Mouse (Mus musculus) hindbrain, embryonic 13.5 days (tissue): ENCODE results near the gene Tsg101. TPM values are rescaled to one million over a fixed set of nuclear protein-coding genes. Genes with fewer than 3 reads are reported as not detected.

Experiments used
- ATAC-seq: fragments of 200-750 bp; cut with Nextera tagmentation; 2 replicates; pipeline ENCODE4 v1.8.0; 2017; ENCODE audit warnings: moderate TSS enrichment; ENCODE audit not compliant: low FRiP score
- H3K27ac ChIP-seq: fragments of 300-500 bp; sonication (generic); 2 replicates; pipeline ENCODE4 v1.5.1; 2015; ENCODE audit warnings: inconsistent platforms, mild to moderate bottlenecking, moderate library complexity
- H3K27me3 ChIP-seq: fragments of 300-500 bp; sonication (generic); 2 replicates; pipeline ENCODE4 v1.6.1; 2015; ENCODE audit warnings: mild to moderate bottlenecking, inconsistent platforms
- H3K36me3 ChIP-seq: fragments of 300-500 bp; sonication (generic); 2 replicates; pipeline ENCODE4 v1.6.1; 2015; ENCODE audit warnings: mild to moderate bottlenecking, inconsistent platforms
- H3K4me1 ChIP-seq: fragments of 300-500 bp; sonication (generic); replicated peaks from 2 replicates; pipeline ENCODE4 v1.6.1; 2015; ENCODE audit warnings: inconsistent platforms
- H3K4me2 ChIP-seq: fragments of 300-500 bp; sonication (generic); 2 replicates; pipeline ENCODE4 v1.6.1; 2015; ENCODE audit warnings: inconsistent platforms, mild to moderate bottlenecking, moderate library complexity
- H3K4me3 ChIP-seq: fragments of 300-500 bp; sonication (generic); 2 replicates; pipeline ENCODE4 v1.5.1; 2015; ENCODE audit warnings: mild to moderate bottlenecking, inconsistent platforms
- H3K9ac ChIP-seq: fragments of 300-500 bp; sonication (generic); 2 replicates; pipeline ENCODE4 v1.6.1; 2015; ENCODE audit warnings: mild to moderate bottlenecking, inconsistent platforms
- H3K9me3 ChIP-seq: fragments of 300-500 bp; sonication (generic); 2 replicates; pipeline ENCODE4 v1.6.1; 2016; ENCODE audit warnings: inconsistent platforms
- WGBS: fragments of 180-500 bp; shearing (Covaris S2); methylation state at CpG from one replicate; pipeline ENCODE4 v1.1.7; 2015; 5-methylcytosine and 5-hydroxymethylcytosine counted together
- polyA plus RNA-seq: library from polyadenylated mRNA; unstranded; fragments of >200 nt; fragmentation: Nextera tagmentation; extraction: Ambion mirVana; gene quantifications from 2 replicates; pipeline ENCODE4 v1.2.1, GENCODE M21; 2015

Gene Tsg101
- polyA plus RNA-seq, 1 experiment from 2014 or later = 397 TPM

- no peak for ATAC-seq
- 60% methylated on average over 6 of the region's 6 CpGs for WGBS
- H3K4me2 ChIP-seq = no peak overlapping the region
These were observed 60.7 kb downstream of the Tsg101 start for GRCm38 (mm10) chr7:46859031-46859430.

DNA sequence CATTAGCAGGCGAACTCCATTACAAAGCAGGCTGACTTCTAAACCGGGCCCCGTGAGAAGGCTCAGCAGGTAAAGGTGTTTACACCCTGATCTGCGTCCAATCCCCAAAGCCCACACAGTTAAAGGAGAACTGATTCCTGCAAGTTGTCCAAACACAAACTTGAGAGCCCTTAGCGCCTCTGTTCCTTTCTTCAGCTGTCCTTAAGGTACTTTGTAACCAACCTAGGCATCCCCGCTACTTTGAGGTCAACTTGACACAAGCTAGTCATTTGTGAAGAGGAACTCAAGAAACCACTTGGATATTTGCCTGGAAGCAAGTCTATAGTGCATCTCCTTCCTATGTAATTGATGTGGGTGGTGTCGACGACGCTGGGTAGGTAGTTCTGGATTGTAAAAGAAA, 62.3 kb downstream of the Tsg101 start:
- no peaks in the 10 kb centered on the region for H3K27me3 ChIP-seq
- no peak for ATAC-seq
- peaks cover 34% of the 10 kb centered on the region for H3K36me3 ChIP-seq
- no peaks in the 10 kb centered on the region for H3K4me1 ChIP-seq
- H3K9ac ChIP-seq = no peak overlapping the region
- H3K9me3 ChIP-seq = no peaks in the 10 kb centered on the region
- H3K27ac ChIP-seq = no peak overlapping the region
- 85% methylated on average over 9 of the region's 9 CpGs for WGBS
- no peak overlapping the region for H3K4me3 ChIP-seq
- H3K4me2 ChIP-seq = no peak overlapping the region

More at GRCm38 (mm10) chr7:46859031-46859430, 60.7 kb downstream of the Tsg101 start:
- Histone ChIP-seq H3K9ac (no peak overlapping the region), H3K27me3 (no peaks in the 10 kb centered on the region), H3K36me3 (peaks cover 18% of the 10 kb centered on the region), H3K27ac (no peak overlapping the region), H3K4me1 (no peaks in the 10 kb centered on the region), H3K9me3 (no peaks in the 10 kb centered on the region), H3K4me3 (no peak overlapping the region)

DNA sequence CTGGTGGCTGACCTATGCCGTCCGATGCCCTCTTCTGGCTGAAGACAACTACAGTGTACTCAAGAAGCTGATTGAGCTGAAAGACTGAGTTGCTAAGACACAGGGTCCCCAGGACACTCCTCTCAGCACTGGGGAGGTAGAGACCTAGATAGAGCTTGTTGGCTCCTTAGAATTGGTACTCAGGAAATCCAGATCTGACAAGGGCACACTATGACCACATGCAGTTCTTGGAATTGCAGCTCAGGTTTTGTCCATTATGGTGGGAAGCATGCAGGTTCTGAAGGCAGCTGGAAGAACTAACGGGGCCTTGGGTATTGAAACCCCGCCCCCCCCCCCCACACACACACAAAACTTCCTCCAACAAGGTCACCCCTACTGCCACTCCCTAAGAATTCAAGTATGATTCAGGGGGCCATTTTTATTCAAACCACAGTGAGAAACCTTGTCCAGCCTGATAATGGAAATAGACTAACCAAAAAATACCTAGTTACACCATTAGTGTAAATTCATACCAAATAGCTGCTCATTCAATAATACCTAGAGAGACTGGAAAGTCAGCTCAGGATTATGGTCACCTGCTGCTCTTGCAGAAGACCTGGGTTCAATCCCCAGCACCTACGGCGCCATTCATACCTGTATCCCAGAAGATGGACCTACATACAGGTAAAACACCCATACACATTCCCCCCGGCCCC, 63.8 kb downstream of the Tsg101 start:
- Histone ChIP-seq H3K27ac (no peak overlapping the region), H3K4me1 (no peaks in the 10 kb centered on the region), H3K27me3 (no peaks in the 10 kb centered on the region), H3K9me3 (no peaks in the 10 kb centered on the region), H3K4me2 (no peak overlapping the region), H3K36me3 (peaks cover 49% of the 10 kb centered on the region), H3K4me3 (no peak overlapping the region), H3K9ac (no peak overlapping the region)
- WGBS = 69% methylated on average over 7 of the region's 7 CpGs
- no peak for ATAC-seq

DNA sequence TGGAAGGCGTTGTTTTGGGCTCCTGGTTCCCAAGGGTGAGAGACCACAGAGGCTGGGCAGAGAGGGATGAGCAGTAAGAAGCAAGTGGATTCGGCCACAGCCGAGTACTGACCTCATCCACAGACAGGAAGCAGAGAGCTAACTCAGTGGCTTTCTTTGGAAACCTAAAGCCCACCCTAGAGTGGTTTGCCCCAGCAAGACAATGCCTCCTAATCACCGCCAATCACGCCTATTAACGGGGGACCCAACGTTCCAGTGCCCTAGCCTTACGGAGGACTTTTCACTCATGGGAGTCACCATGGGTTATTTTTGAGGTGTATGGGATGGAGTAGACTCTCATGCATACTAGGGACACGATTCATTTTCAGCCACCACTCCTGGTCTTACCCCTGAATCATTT, 66.4 kb downstream of the Tsg101 start:
- H3K4me3 ChIP-seq = no peak overlapping the region
- WGBS = 92% methylated on average over 9 of the region's 9 CpGs
- no peaks in the 10 kb centered on the region for H3K4me1 ChIP-seq
- H3K36me3 ChIP-seq = peaks cover 66% of the 10 kb centered on the region
- H3K9ac ChIP-seq = no peak overlapping the region
- no peak overlapping the region for H3K4me2 ChIP-seq
- no peak for ATAC-seq
- no peak overlapping the region for H3K27ac ChIP-seq
- no peaks in the 10 kb centered on the region for H3K9me3 ChIP-seq
- H3K27me3 ChIP-seq = no peaks in the 10 kb centered on the region

DNA sequence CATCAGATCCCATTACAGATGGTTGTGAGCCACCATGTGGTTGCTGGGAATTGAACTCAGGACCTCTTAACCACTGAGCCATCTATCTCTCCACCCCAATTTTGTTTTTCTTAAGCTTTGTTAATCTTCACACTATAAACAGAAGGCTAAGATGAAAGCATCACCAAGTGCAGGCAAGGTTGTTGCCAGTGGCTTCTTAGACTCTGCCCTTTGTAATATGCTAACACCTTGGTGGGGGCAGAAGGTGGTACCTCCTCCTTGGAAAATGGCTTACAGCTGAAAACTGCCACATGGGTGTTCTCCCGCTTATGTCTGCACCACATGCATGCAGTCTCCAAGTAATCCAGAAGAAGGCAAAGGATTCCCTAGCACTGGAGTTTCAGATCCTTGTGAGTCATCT, 67.1 kb downstream of the Tsg101 start:
- no peak for ATAC-seq
- no peaks in the 10 kb centered on the region for H3K9me3 ChIP-seq
- H3K4me3 ChIP-seq = no peak overlapping the region
- peaks cover under 1% of the 10 kb centered on the region; the same call in 1 of the 2 replicates for H3K4me1 ChIP-seq
- peaks cover 66% of the 10 kb centered on the region for H3K36me3 ChIP-seq
- no peak overlapping the region for H3K9ac ChIP-seq
- no peak overlapping the region for H3K4me2 ChIP-seq
- WGBS = 91% methylated on average over 1 of the region's 1 CpGs
- no peaks in the 10 kb centered on the region for H3K27me3 ChIP-seq
- H3K27ac ChIP-seq = no peak overlapping the region

GRCm38 (mm10) chr7:46851026-46851425, 68.7 kb downstream of the Tsg101 start:
- Histone ChIP-seq H3K4me3 (no peak overlapping the region), H3K9me3 (no peaks in the 10 kb centered on the region), H3K27ac (no peak overlapping the region), H3K36me3 (peaks cover 66% of the 10 kb centered on the region), H3K27me3 (no peaks in the 10 kb centered on the region), H3K9ac (no peak overlapping the region), H3K4me2 (no peak overlapping the region), H3K4me1 (peaks cover 16% of the 10 kb centered on the region)
- no peak for ATAC-seq
- WGBS = 43% methylated on average over 7 of the region's 7 CpGs

- no peaks in the 10 kb centered on the region for H3K9me3 ChIP-seq
- no peak for ATAC-seq
- H3K27me3 ChIP-seq = no peaks in the 10 kb centered on the region
- H3K36me3 ChIP-seq = peaks cover 50% of the 10 kb centered on the region
- no peak overlapping the region for H3K4me2 ChIP-seq
- H3K4me3 ChIP-seq = no peak overlapping the region
- H3K4me1 ChIP-seq = peaks cover 22% of the 10 kb centered on the region
- no peak overlapping the region for H3K27ac ChIP-seq
- 65% methylated on average over 5 of the region's 5 CpGs for WGBS
- H3K9ac ChIP-seq = no peak overlapping the region
These were observed 70.5 kb downstream of the Tsg101 start for GRCm38 (mm10) chr7:46849287-46849686.

- under 1% methylated on average over 28 of the region's 28 CpGs for WGBS
- H3K27me3 ChIP-seq = peaks cover 11% of the 10 kb centered on the region; the same call in 1 of the 2 replicates
- peaks cover 22% of the 10 kb centered on the region for H3K4me1 ChIP-seq
- peak overlapping the region; percentile 95 for H3K4me2 ChIP-seq
- peak; percentile 53 for ATAC-seq
- H3K36me3 ChIP-seq = peaks cover 24% of the 10 kb centered on the region
- peak overlapping the region; percentile 84 for H3K27ac ChIP-seq
- peak overlapping the region; percentile 76 for H3K4me3 ChIP-seq
- H3K9me3 ChIP-seq = no peaks in the 10 kb centered on the region
- peak overlapping the region; percentile 87 for H3K9ac ChIP-seq
These were observed 73.1 kb downstream of the Tsg101 start for GRCm38 (mm10) chr7:46846486-46847244.

DNA sequence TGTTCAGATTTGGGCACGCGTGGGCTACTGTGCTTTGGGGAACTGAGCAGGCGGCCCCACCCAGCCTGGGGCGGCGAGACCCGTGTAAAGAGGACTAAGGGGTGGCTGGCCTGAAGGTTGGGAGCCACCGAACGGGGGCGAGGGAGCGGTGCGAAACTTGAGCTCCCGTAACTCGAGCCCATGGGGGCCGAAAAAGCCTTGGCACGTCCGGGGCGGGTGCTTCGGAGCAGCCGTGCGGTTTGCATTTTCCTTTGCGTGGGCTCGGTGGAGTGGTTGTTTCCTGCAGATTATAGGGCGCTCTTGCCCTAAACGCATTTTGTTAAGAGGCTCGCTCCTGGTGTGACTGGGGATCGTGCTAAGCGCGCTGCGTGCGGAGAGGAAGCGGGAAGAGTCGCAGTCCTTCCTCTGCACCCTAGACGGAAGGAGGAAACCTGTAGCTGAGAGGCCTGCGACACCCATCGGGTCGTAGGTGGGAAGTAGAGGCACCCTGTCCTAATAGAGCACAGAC, 73.7 kb downstream of the Tsg101 start:
- WGBS = under 1% methylated on average over 36 of the region's 36 CpGs
- Histone ChIP-seq H3K4me1 (peaks cover 22% of the 10 kb centered on the region), H3K36me3 (peaks cover 17% of the 10 kb centered on the region), H3K9ac (peak overlapping the region; percentile 87), H3K4me2 (peak overlapping the region; percentile 95), H3K4me3 (peak overlapping the region; percentile 76), H3K27ac (peak overlapping the region; percentile 84), H3K9me3 (no peaks in the 10 kb centered on the region), H3K27me3 (peaks cover 17% of the 10 kb centered on the region)
- ATAC-seq = peak; percentile 27

DNA sequence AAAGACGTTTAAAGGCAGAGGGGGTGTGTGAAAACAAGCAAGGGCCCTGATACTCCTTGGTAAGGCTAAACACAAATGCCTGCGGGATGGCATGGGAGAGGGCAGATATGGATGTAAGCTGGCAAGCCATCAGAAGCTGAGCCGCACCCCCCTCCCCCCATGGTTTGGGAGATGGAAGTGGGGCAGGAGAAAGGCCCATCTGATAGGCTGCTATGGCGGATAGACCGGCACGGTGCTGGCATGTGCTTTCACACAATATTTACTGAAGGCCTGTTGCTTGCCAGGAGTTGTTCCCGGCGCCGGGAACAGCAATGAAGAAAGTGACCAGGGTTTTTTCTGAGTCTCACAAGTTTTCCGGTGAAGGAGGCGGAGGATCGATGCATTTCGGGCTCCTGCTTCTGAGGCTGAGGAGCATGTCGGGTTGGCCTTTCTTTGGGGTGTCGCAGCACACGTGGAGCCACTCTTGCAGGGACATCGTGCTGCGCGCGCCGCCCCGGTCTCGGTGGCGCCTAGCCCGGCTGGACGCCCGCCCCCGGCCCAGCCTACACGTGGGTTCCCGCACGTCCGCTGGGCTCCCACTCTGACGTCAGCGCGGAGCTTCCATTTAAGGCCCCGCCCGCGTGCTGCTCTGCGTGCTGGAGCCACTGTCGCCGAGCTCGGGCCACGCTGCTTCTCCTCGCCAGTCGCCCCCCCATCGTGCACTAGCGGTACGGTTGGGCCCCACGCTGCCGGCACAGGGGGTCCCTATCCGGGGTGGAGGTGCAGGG, 74.4 kb downstream of the Tsg101 start:
- Histone ChIP-seq H3K9ac (peak overlapping the region; percentile 87), H3K27me3 (peaks cover 23% of the 10 kb centered on the region), H3K9me3 (no peaks in the 10 kb centered on the region), H3K36me3 (peaks cover 14% of the 10 kb centered on the region), H3K4me2 (peak overlapping the region; percentile 95), H3K4me3 (peak overlapping the region; percentile 76), H3K4me1 (peaks cover 22% of the 10 kb centered on the region), H3K27ac (peak overlapping the region; percentile 84)
- ATAC-seq = peak; percentile 82
- under 1% methylated on average over 51 of the region's 51 CpGs for WGBS

DNA sequence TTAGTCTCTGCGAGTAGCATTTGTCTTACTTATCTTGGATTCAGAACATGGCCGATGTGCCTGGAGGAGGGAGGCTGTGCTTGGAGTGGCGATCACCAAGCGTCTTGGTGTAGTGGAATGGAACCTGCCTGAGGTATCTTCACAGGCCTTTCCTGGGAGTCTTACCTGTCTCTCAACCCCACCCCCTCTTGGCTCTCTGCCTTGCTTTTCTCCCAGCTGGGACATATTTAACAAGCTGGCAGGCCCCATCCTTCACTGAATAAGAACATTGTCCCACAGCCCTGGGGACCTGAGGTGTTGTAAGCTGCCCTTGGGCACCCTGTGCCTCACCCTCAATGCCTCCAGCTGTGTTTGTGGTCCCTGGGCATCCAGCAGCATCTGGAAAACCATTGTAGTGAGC, 76.2 kb downstream of the Tsg101 start:
- no peak for ATAC-seq
- Histone ChIP-seq H3K4me2 (no peak overlapping the region), H3K9ac (0 out of 2 replicates have a peak overlapping the region, but pooled peaks have one; percentile 4), H3K4me3 (no peak overlapping the region), H3K36me3 (no peaks in the 10 kb centered on the region; the same call in 1 of the 2 replicates), H3K27ac (no peak overlapping the region), H3K9me3 (no peaks in the 10 kb centered on the region), H3K4me1 (peaks cover 32% of the 10 kb centered on the region), H3K27me3 (peaks cover 27% of the 10 kb centered on the region)
- 88% methylated on average over 4 of the region's 4 CpGs for WGBS

DNA sequence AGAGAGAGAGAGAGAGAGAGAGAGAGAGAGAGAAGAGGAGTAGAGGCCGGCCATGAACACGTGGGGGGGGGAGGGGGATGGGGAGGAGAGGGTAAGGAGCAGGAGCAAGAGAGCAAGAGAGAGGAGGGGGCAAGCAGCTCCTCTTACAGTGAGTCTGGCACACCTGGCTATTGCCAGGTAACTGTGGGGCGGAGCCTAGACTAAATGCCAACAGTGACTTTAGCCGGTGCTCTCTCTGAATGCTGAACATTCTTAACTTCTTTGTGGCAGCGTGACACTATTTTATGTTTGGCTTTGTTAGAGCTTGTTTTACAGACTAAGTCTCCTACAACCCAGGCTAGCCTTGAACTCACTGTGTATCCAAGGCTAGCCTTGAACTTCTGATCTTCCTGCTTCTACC, 77.5 kb downstream of the Tsg101 start:
- 34% methylated on average over 5 of the region's 5 CpGs for WGBS
- H3K9me3 ChIP-seq = no peaks in the 10 kb centered on the region

More for the DNA sequence above, 77.5 kb downstream of the Tsg101 start:
- Histone ChIP-seq H3K36me3 (no peaks in the 10 kb centered on the region), H3K4me1 (peaks cover 38% of the 10 kb centered on the region), H3K4me2 (no peak overlapping the region), H3K4me3 (no peak overlapping the region), H3K27ac (no peak overlapping the region), H3K9ac (no peak overlapping the region), H3K27me3 (peaks cover 27% of the 10 kb centered on the region)
- ATAC-seq = no peak
